Mouse (Mus musculus) myocyte (in vitro differentiated cells): ENCODE results near the gene Armc6.

ENCODE experiments used
- MYOD1 ChIP-seq, 3 experiments: IDR thresholded peaks; one replicate each; pipeline ENCODE4 v1.6.1; 2011; ENCODE audit warnings: control low read depth in 2 of 3, low read depth in 2 of 3, mild to moderate bottlenecking in 2 of 3, moderate library complexity in 1 of 3; ENCODE audit not compliant: insufficient read length in 2 of 3, control insufficient read depth in 1 of 3
- POLR2A ChIP-seq: IDR thresholded peaks from one replicate; pipeline ENCODE4 v1.6.1; 2011; ENCODE audit warnings: low read depth, mild to moderate bottlenecking, control low read depth, moderate library complexity; ENCODE audit not compliant: insufficient read length
- POLR2AphosphoS2 ChIP-seq: IDR thresholded peaks from one replicate; pipeline ENCODE4 v1.6.1; 2011; ENCODE audit warnings: low read depth, control low read depth; ENCODE audit not compliant: insufficient read length
- REST ChIP-seq: IDR thresholded peaks from one replicate; pipeline ENCODE4 v1.6.1; 2011; ENCODE audit warnings: mild to moderate bottlenecking, control low read depth, moderate library complexity; ENCODE audit not compliant: insufficient read depth, insufficient read length
- USF1 ChIP-seq: IDR thresholded peaks from one replicate; pipeline ENCODE4 v1.6.1; 2011; ENCODE audit warnings: low read depth, mild to moderate bottlenecking, control low read depth, moderate library complexity

DNA sequence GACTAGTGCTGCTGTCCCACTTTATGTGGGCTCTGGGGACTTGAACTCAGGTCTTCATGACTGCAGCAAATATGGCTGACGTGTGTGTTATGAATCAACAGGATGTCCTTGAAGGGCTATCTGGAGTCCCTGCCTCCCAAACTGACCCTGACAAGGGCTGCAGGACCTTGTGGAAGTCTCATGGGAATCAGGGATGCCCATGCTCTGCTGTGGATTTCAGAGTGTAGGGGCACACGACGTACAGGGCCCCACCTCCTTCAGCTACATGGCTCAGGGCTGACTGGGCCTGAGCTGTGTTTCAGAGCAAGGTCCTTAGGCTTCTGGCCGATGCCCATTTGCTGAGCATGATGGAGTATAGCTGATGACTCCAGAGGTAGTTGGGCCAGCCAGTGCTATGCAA is 51.1 kb downstream of the Armc6 start:
- no peak for TF ChIP-seq REST
- TF ChIP-seq POLR2AphosphoS2 = no peak
- no peak for TF ChIP-seq POLR2A
- no peak for TF ChIP-seq MYOD1 (IDR thresholded peaks at IDR 0.05; ENCODE audit: control insufficient read depth in 1 of 3, insufficient read length in 2 of 3, low read depth in 2 of 3)
- TF ChIP-seq USF1 = no peak
